Mouse (Mus musculus) C2C12 (cell line): ENCODE data around the gene Cdh22. TPM values are rescaled to one million over a fixed set of nuclear protein-coding genes. Genes with fewer than 3 reads are reported as not detected.

Experiments
- H3K27me3 ChIP-seq: one replicate; pipeline ENCODE4 v1.6.1; 2011; ENCODE audit not compliant: control insufficient read depth, insufficient read depth, insufficient read length
- H3K36me3 ChIP-seq: one replicate; pipeline ENCODE4 v1.6.1; 2011; ENCODE audit not compliant: control insufficient read depth, insufficient read depth
- H3K4me3 ChIP-seq: one replicate; pipeline ENCODE4 v1.5.1; 2011; ENCODE audit warnings: mild to moderate bottlenecking, control low read depth; ENCODE audit not compliant: poor library complexity, insufficient read depth, severe bottlenecking
- H3K79me2 ChIP-seq: one replicate; pipeline ENCODE4 v1.6.1; 2011; ENCODE audit not compliant: control insufficient read depth, insufficient read depth
- H3K79me3 ChIP-seq: one replicate; pipeline ENCODE4 v1.6.1; 2011; ENCODE audit warnings: low read depth, control low read depth
- H3ac ChIP-seq: one replicate; pipeline ENCODE3; 2011; ENCODE audit warnings: low read depth; ENCODE audit not compliant: control insufficient read depth, insufficient read length
- CEBPB ChIP-seq: IDR thresholded peaks from one replicate; pipeline ENCODE4 v1.6.1; 2011; ENCODE audit warnings: low read depth, mild to moderate bottlenecking, control low read depth, moderate library complexity
- CTCF ChIP-seq: IDR thresholded peaks from one replicate; pipeline ENCODE4 v1.5.1; 2011; ENCODE audit not compliant: control insufficient read depth, insufficient read depth, insufficient read length
- FOSL1 ChIP-seq: IDR thresholded peaks from one replicate; pipeline ENCODE4 v1.8.0; 2011; ENCODE audit warnings: mild to moderate bottlenecking, low read length; ENCODE audit not compliant: poor library complexity, insufficient read depth, severe bottlenecking
- MAX ChIP-seq: IDR thresholded peaks from one replicate; pipeline ENCODE4 v1.6.1; 2011; ENCODE audit warnings: mild to moderate bottlenecking, control low read depth
- MYOD1 ChIP-seq: IDR thresholded peaks from one replicate; pipeline ENCODE4 v1.6.1; 2011; ENCODE audit warnings: low read depth; ENCODE audit not compliant: control insufficient read depth, insufficient read length
- MYOG ChIP-seq: IDR thresholded peaks from one replicate; pipeline ENCODE4 v1.6.1; 2011; ENCODE audit not compliant: control insufficient read depth, insufficient read length; ENCODE audit errors: extremely low read depth
- USF1 ChIP-seq: IDR thresholded peaks from one replicate; pipeline ENCODE4 v1.6.1; 2011; ENCODE audit warnings: low read depth, mild to moderate bottlenecking, control low read depth, moderate library complexity
- polyA plus RNA-seq: library from polyadenylated mRNA; unstranded; fragments of >200 nt; fragmentation: generic; extraction: Trizol; gene quantifications from one replicate; pipeline ENCODE4 v1.2.1, GENCODE M21; 2012; ENCODE audit warnings: missing spikeins

Gene Cdh22
- polyA plus RNA-seq, 1 experiment, result 0.02 TPM

DNA sequence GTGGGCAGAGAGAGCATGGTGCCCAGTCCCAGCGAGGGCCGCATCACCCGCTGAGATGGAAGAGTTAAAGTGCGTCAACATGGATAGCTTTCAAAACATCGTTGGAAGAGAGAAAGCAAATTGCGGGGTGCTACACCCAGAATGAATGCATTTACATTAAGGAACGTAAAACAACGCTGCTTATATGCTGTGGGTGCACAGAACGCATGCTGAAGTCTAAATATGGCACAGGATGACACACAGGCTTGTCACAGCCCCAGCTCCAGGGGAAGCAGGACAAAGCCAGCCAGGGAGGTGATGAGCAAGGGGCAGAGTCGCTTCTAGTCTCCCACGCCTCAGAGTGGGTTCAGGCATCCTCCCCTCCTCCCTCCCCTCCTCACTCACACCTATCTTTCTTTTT is 27.0 kb downstream of the Cdh22 start:
- Histone ChIP-seq H3K79me2 (no peaks in the 10 kb centered on the region), H3ac (no peak overlapping the region), H3K36me3 (no peaks in the 10 kb centered on the region), H3K4me3 (no peak overlapping the region), H3K27me3 (peaks cover 44% of the 10 kb centered on the region), H3K79me3 (no peaks in the 10 kb centered on the region)
- TF ChIP-seq CTCF (no peak), MYOD1 (no peak), USF1 (no peak), MAX (no peak), FOSL1 (no peak)

DNA sequence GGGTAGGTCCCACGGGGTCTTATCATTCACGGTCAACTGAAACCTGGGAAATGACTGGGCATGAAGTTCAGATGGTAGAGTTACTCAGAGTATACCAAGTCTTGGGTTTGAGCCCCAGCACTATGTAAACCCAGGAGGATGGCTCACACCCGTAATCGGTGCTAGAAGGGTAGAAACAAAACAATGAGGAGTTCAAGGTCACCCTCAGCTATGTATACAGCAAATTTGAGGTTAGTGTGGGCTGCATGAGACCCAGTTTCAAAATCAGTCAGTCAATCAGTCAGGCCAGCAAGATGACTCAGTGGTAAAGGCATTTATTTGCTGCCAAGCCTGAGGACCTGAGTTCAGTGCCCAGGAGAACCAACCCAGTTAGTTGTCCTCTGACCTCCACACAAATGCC is 27.6 kb downstream of the Cdh22 start:
- Histone ChIP-seq H3K79me2 (no peaks in the 10 kb centered on the region), H3K36me3 (no peaks in the 10 kb centered on the region), H3K4me3 (no peak overlapping the region), H3ac (no peak overlapping the region), H3K27me3 (peaks cover 38% of the 10 kb centered on the region), H3K79me3 (no peaks in the 10 kb centered on the region)
- no peak for TF ChIP-seq CTCF
- no peak for TF ChIP-seq MYOD1
- no peak for TF ChIP-seq MYOG
- no peak for TF ChIP-seq USF1
- no peak for TF ChIP-seq FOSL1
- TF ChIP-seq CEBPB, result no peak
- TF ChIP-seq MAX, result no peak

DNA sequence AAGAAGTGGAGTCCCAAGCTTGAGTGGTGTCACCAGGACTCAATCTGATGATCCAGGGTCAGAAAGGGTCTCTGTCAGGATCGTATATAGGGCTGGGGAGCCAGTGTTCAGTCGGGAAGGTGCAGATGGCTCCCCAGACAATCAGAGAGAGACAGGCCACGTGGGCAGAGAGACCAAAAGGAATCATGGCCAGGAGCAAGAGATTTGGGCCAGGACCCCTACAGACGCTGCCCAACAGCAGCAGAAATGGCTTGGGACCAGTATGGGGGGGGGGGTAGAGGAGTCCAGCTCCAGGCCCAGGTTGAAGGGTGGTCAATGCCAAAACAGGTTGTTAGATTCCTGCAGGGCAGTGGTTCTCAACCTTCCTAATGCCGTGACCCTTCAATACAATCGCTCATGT is 29.2 kb downstream of the Cdh22 start:
- H3K4me3 ChIP-seq, result no peak overlapping the region
- H3ac ChIP-seq, result no peak overlapping the region
- peaks cover 39% of the 10 kb centered on the region for H3K27me3 ChIP-seq
- H3K79me2 ChIP-seq, result no peaks in the 10 kb centered on the region
- TF ChIP-seq FOSL1 (no peak), USF1 (no peak), CEBPB (no peak), MYOG (no peak), MYOD1 (no peak), CTCF (no peak), MAX (no peak)
- H3K36me3 ChIP-seq, result no peaks in the 10 kb centered on the region
- H3K79me3 ChIP-seq, result no peaks in the 10 kb centered on the region

DNA sequence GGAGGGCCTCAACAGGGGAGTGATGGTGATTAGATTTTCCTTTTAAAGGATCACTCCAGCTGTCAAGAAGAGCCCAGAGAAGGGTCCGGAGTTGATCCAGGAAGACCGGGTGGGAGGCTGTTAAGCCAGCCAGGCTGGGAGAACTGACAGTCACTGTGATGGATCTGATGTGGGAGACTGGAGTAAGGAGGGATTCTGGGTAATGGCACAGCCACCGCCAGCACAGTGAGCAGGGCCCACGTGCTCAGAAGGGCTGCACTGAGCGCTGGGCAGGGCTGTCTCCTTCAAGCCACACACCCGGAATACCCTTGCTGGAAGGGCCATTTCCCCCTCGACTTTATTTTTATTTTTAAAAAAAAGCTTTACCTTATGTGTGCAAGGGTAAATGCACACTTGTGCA is 29.7 kb downstream of the Cdh22 start:
- peaks cover 39% of the 10 kb centered on the region for H3K27me3 ChIP-seq
- no peaks in the 10 kb centered on the region for H3K36me3 ChIP-seq
- peak overlapping the region; percentile 11 for H3K4me3 ChIP-seq
- no peak overlapping the region for H3ac ChIP-seq
- TF ChIP-seq FOSL1, result no peak
- no peak for TF ChIP-seq MYOD1
- no peak for TF ChIP-seq MAX
- TF ChIP-seq CTCF, result no peak
- TF ChIP-seq MYOG, result no peak
- TF ChIP-seq CEBPB, result no peak
- TF ChIP-seq USF1, result no peak
- no peaks in the 10 kb centered on the region for H3K79me2 ChIP-seq
- no peaks in the 10 kb centered on the region for H3K79me3 ChIP-seq

DNA sequence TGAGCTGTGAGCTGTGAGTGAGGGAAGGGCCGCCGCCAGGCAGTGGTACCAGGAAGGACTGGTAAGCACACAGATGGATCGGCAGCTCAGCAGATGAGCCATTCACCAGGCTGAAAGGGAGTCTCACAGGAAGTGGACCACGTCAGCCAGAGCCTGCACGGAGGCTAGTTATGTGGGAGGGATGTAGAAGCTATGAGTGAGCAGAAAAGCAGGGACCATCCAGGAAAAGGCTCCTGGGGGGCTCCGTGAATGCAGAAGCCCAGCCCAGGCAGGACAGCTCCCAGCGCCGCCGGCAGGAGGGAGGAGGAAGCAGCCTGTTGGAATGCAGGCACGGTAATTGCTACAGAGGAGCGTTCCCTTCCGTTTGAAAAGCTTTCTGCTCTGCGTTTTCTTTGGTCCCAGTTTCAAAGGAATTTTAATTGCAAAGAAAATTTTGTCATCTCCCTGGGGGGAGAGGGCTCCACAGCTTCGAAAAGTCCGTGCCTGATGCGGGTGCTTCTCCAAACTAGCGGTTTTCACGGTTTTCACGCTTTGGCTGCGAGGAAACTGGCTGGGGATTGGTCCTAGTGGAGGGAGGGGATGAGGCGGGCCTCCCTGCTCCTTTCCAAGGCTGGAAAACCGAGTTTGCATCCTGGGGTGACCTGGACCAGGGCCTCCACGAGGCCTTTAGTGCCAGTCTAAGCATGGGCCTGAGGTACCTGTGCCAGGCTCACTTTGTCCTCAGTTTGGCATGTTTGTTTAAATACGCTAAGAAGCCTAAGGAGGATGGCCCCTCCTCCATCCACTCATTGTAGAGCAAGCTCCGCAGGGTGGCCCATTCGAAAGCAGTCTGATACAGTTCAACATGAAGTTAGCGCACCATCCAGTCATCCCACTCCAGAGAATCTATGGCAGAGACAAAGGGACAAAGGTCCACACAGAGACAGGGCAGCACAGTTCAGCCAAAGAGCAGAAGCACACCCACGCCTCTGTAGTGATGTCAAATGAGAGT is 32.6 kb downstream of the Cdh22 start:
- Histone ChIP-seq H3K79me3 (no peaks in the 10 kb centered on the region), H3K36me3 (no peaks in the 10 kb centered on the region), H3K27me3 (peaks cover 56% of the 10 kb centered on the region), H3K4me3 (no peak overlapping the region), H3K79me2 (no peaks in the 10 kb centered on the region), H3ac (no peak overlapping the region)
- TF ChIP-seq FOSL1 (no peak), MAX (no peak), MYOD1 (no peak), CTCF (no peak), MYOG (no peak), USF1 (no peak), CEBPB (no peak)

DNA sequence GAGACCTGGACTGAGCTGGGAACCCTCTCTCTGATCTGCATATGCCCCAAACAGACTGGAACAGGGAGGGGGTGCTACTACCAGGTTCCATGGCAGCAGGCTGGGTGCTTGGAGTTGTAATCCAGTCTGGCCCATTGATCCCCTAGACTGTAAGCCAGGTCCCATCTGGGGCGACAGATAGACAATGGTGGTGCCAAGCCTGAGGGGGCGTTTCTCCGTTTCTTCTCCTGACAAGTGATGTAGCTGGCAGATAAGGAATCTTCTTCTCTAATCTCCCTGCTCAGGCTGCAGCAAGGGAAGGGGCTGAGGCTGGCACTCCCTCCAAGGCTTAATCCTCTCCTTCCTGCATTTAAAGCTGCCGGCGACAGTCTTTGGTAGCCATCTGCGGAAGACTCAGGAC is 37.1 kb downstream of the Cdh22 start:
- H3K36me3 ChIP-seq, result no peaks in the 10 kb centered on the region
- H3K79me2 ChIP-seq, result no peaks in the 10 kb centered on the region
- H3ac ChIP-seq, result no peak overlapping the region
- H3K27me3 ChIP-seq, result peaks cover 84% of the 10 kb centered on the region
- H3K79me3 ChIP-seq, result no peaks in the 10 kb centered on the region
- H3K4me3 ChIP-seq, result no peak overlapping the region
- no peak for TF ChIP-seq MYOG
